Mouse (Mus musculus) G1E (cell line): ENCODE measurements around the gene Atg2b. TPM values are rescaled to one million over a fixed set of nuclear protein-coding genes. Genes with fewer than 3 reads are reported as not detected.
A peak's percentile ranks its signal among the peaks of the same experiment; 100 is the strongest.

Experiments used
- ATAC-seq: 2 replicates; pipeline ENCODE4 v1.8.0; 2016; ENCODE audit warnings: mild to moderate bottlenecking; ENCODE audit not compliant: insufficient number of reproducible peaks, poor library complexity, low FRiP score, severe bottlenecking; ENCODE audit errors: extremely low read depth
- DNase-seq: peaks from one replicate; pipeline ENCODE4 v3.0.0; 2012; ENCODE audit warnings: low spot score
- H3K27me3 ChIP-seq: 2 replicates; pipeline ENCODE4 v1.6.1; 2012; ENCODE audit warnings: mild to moderate bottlenecking, low read length, inconsistent platforms; ENCODE audit not compliant: insufficient read depth
- H3K36me3 ChIP-seq: replicated peaks from 2 replicates; pipeline ENCODE3; 2012; ENCODE audit warnings: mild to moderate bottlenecking, inconsistent platforms
- H3K4me1 ChIP-seq: 2 replicates; pipeline ENCODE4 v1.6.1; 2012; ENCODE audit warnings: low read depth, low read length, inconsistent platforms, mixed read lengths; ENCODE audit not compliant: insufficient read depth
- H3K4me3 ChIP-seq: 2 replicates; pipeline ENCODE4 v1.5.1; 2012; ENCODE audit warnings: low read depth, mild to moderate bottlenecking, inconsistent platforms, low read length, moderate library complexity, mixed read lengths
- H3K9me3 ChIP-seq: replicated peaks from 2 replicates; pipeline ENCODE4 v1.6.1; 2012; ENCODE audit warnings: inconsistent platforms
- CTCF ChIP-seq: IDR thresholded peaks from 2 replicates; pipeline ENCODE4 v1.5.1; 2012; ENCODE audit warnings: low read depth, low read length, inconsistent platforms, mixed read lengths
- GATA1 ChIP-seq: IDR thresholded peaks from 2 replicates; pipeline ENCODE4 v1.6.1; 2012; ENCODE audit warnings: borderline replicate concordance, low read length, inconsistent platforms, mixed read lengths
- GATA2 ChIP-seq: IDR thresholded peaks from 2 replicates; pipeline ENCODE4 v1.6.1; 2012; ENCODE audit warnings: low read depth, low read length, inconsistent platforms, borderline replicate concordance
- POLR2AphosphoS5 ChIP-seq: IDR thresholded peaks from 2 replicates; pipeline ENCODE4 v1.6.1; 2012; ENCODE audit warnings: low read depth, low read length, inconsistent platforms; ENCODE audit not compliant: insufficient replicate concordance
- TAL1 ChIP-seq: conservative IDR thresholded peaks from 2 replicates; pipeline ENCODE4 v1.6.1; 2012; ENCODE audit warnings: low read depth, low read length, inconsistent platforms, mixed read lengths
- polyA plus RNA-seq: library from polyadenylated mRNA; stranded (reverse); fragments of >175 nt; gene quantifications from 2 replicates; pipeline ENCODE4 v1.2.3, GENCODE M21; 2012
- total RNA-seq, 2 experiments: library from RNA; stranded (forward) in 1 of 2; stranded (reverse) in 1 of 2; fragments of 200-1000 nt in 1 of 2; fragments of >200 nt in 1 of 2; fragmentation: Nextera tagmentation in 1 of 2; gene quantifications; 2 replicates each; pipeline ENCODE4 v1.2.3; 2014 to 2017

Gene Atg2b
- total and polyA plus RNA-seq, 3 experiments, result 22.0 to 128 (median 62.0) TPM

DNA sequence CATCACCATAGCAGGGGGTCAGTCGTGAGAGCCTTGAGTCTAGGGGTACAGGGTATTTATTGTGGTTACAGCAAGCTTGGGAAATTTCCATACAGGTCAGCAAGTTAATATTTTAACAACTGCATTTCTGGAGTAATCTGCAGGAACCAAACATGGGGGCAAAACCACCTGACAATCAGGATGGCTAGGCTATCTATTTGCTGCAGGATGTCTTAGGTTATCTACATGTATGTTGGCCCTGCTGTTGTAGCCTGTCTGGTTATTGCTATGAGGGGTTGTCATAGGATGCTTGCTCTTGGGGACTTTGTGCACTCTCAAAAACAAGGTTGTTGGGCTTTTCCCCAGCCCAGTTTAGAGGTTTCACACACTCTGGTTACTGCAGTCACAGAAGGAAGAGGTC lies 39.6 kb upstream of the Atg2b start:
- ATAC-seq (no peak), DNase-seq (no peak)
- H3K27me3 ChIP-seq, result peaks cover 13% of the 10 kb centered on the region
- H3K4me1 ChIP-seq, result peaks cover 64% of the 10 kb centered on the region
- TF ChIP-seq GATA2 (no peak), GATA1 (no peak), TAL1 (peak; percentile 47)
- H3K9me3 ChIP-seq, result 0 out of 2 replicates have a peak, but pooled peaks cover 2% of the 10 kb centered on the region
- H3K4me3 ChIP-seq, result no peak overlapping the region
- no peaks in the 10 kb centered on the region for H3K36me3 ChIP-seq

GRCm38 (mm10) chr12:105722657-105723056 lies 37.6 kb upstream of the Atg2b start:
- Histone ChIP-seq H3K27me3 (peaks cover 27% of the 10 kb centered on the region), H3K4me1 (peaks cover 63% of the 10 kb centered on the region), H3K4me3 (no peak overlapping the region), H3K36me3 (no peaks in the 10 kb centered on the region), H3K9me3 (0 out of 2 replicates have a peak, but pooled peaks cover 2% of the 10 kb centered on the region)
- ATAC-seq (peak; percentile 55; the same call in 1 of the 2 replicates), DNase-seq (peak; percentile 68)
- TF ChIP-seq POLR2AphosphoS5 (no peak), CTCF (peak; percentile 83), GATA1 (no peak), TAL1 (no peak)

GRCm38 (mm10) chr12:105721452-105722132 lies 36.6 kb upstream of the Atg2b start:
- no peak for DNase-seq

DNA sequence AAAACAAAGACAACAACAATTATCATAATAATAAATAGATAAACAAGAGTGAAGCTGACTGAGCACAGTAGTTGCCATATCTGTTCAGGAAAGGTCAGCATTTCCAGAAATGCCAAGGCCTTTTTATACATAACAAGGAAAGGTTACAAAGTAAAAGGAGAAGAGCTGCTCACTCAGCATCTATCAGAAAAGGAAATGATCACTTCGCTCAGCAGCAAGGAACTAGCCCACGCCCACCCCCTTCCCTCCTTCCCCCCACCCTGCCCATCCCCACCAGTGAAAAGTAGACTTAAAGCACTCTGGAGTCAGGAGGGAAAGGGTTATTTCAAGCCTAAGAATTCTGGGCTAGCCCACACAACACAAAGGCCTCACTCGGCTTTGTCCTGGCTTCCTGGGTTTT lies 35.2 kb upstream of the Atg2b start:
- no peaks in the 10 kb centered on the region for H3K9me3 ChIP-seq
- H3K4me3 ChIP-seq, result no peak overlapping the region
- peaks cover 38% of the 10 kb centered on the region for H3K27me3 ChIP-seq
- H3K4me1 ChIP-seq, result peaks cover 46% of the 10 kb centered on the region
- H3K36me3 ChIP-seq, result no peaks in the 10 kb centered on the region
- ATAC-seq, result no peak
- DNase-seq, result no peak
- TF ChIP-seq POLR2AphosphoS5, result no peak
- no peak for TF ChIP-seq GATA2
- no peak for TF ChIP-seq CTCF
- TF ChIP-seq GATA1, result no peak

More at GRCm38 (mm10) chr12:105721452-105722132, 36.6 kb upstream of the Atg2b start:
- H3K4me3 ChIP-seq, result no peak overlapping the region
- H3K27me3 ChIP-seq, result peaks cover 27% of the 10 kb centered on the region
- no peaks in the 10 kb centered on the region for H3K9me3 ChIP-seq
- no peak for TF ChIP-seq CTCF
- H3K4me1 ChIP-seq, result peaks cover 52% of the 10 kb centered on the region
- H3K36me3 ChIP-seq, result no peaks in the 10 kb centered on the region
- ATAC-seq, result no peak

DNA sequence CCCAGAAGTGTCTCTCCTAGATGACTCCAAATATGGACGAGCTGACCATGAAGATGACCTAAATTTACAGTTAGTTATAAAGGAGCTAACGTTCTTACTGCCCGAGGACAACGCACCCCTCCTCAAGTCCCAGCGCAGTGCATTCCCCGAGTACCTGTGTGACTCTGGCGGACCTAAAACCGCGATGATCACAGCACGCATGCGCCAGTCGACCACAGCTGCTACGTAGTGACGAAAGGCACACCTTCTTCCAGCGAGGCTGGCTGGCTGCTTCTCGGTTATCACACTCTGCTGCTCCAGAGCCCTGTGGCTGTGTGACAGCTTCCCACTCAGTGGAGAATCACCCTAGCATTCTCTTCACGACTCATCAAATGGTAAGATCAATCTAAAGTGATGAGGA lies 33.6 kb upstream of the Atg2b start:
- ATAC-seq (no peak), DNase-seq (no peak)

DNA sequence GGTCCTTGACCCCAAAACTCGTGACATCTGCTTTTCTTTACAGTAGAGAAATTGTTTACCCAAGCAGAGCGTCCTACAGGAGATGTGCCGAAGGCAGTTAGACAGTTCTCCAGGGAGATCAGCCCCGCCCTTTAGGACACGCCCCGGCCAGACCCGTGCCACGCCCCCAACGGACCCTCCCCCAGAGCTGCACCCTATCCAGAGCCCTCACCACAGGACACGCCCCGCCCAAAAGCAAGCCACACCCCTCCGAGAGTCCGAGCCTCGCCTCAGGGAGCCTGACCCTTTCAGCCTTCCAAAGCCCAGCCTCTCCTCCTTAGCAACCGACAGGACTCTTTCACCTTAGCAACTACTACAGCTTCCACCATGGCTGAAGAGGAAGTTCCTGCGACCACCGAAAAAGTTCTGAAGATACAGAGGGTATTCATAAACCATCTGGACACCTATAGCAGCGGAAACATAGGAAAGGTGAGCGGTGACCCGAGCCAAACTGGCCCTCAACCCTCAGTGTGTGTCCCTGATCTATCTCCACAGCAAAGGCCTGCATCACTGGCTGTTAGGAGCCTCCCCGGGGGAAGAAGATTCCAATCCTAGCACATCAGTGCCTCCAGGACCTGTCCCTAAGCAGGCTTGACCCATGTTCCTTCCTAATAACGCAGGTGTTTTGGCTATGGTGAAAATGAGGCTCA lies 20.9 kb upstream of the Atg2b start, which contains the start of gene Ak7:
Ak7 (plus strand) TSS at position 178 of the 689 bp plus-strand sequence.
- DNase-seq, result peak; percentile 72
- TF ChIP-seq GATA1 (no peak), TAL1 (no peak), GATA2 (no peak), POLR2AphosphoS5 (no peak), CTCF (no peak)
- Histone ChIP-seq H3K9me3 (no peaks in the 10 kb centered on the region), H3K4me3 (peak within 1 kb of the TSS; percentile 34; the same call in 1 of the 2 replicates), H3K27me3 (peaks cover 13% of the 10 kb centered on the region), H3K4me1 (peaks cover 22% of the 10 kb centered on the region), H3K36me3 (peaks cover 16% of the 10 kb centered on the region)
- peak; percentile 92 for ATAC-seq

More for the DNA sequence above, 33.6 kb upstream of the Atg2b start:
- peak overlapping the region; percentile 43; the same call in 1 of the 2 replicates for H3K4me3 ChIP-seq
- peaks cover 44% of the 10 kb centered on the region for H3K27me3 ChIP-seq
- no peak for TF ChIP-seq CTCF
- TF ChIP-seq GATA2, result no peak
- no peak for TF ChIP-seq GATA1
- no peak for TF ChIP-seq TAL1
- no peak for TF ChIP-seq POLR2AphosphoS5
- H3K9me3 ChIP-seq, result no peaks in the 10 kb centered on the region
- H3K36me3 ChIP-seq, result no peaks in the 10 kb centered on the region
- H3K4me1 ChIP-seq, result peaks cover 33% of the 10 kb centered on the region

DNA sequence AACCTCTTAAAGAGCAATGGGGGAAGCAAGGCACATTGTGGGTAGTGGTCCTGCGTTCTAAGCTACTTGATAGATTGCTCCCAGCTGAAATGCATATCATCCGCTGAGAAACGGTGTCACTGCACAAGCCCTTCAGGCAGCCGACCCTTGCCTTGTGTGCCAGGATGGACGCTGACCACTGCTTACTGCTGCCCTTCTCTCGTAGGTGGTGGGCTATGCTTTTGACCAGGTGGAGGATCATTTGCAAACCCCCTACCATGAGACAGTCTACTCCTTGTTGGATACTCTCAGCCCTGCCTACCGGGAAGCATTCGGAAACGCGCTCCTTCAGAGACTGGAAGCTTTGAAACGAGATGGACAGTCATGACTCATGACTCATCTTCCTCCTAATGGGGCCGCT lies 15.4 kb upstream of the Atg2b start:
- no peaks in the 10 kb centered on the region for H3K27me3 ChIP-seq
- peaks cover 55% of the 10 kb centered on the region for H3K36me3 ChIP-seq
- H3K9me3 ChIP-seq, result no peaks in the 10 kb centered on the region
- H3K4me3 ChIP-seq, result no peak overlapping the region
- ATAC-seq (no peak), DNase-seq (no peak)
- TF ChIP-seq GATA1 (no peak), CTCF (no peak), GATA2 (no peak), POLR2AphosphoS5 (peak; percentile 60; the same call in 1 of the 2 replicates), TAL1 (no peak)
- peaks cover 19% of the 10 kb centered on the region for H3K4me1 ChIP-seq
